Mouse (Mus musculus): ENCODE measurements around the gene Srl. TPM values are rescaled to one million over a fixed set of nuclear protein-coding genes. Genes with fewer than 3 reads are reported as not detected.

Srl gene
- polyA plus RNA-seq, 1 experiment from 2014 or later, result 23.2 TPM

GRCm38 (mm10) chr16:4444378-4444777, 97.2 kb downstream of the Srl start:
- Histone ChIP-seq H3K4me2 (ENCODE audit: low read depth, low read length) (no peak overlapping the region), H3K27ac (ENCODE audit: low read length) (no peak overlapping the region), H3K27me3 (ENCODE audit: control insufficient read depth, insufficient read depth, low read depth, low read length) (no peaks in the 10 kb centered on the region), H3K4me3 (ENCODE audit: low read length) (no peak overlapping the region), H3K9ac (ENCODE audit: low read length) (no peak overlapping the region), H3K4me1 (replicated peaks; ENCODE audit: control insufficient read depth, insufficient read depth, low read length) (no peaks in the 10 kb centered on the region), H3K9me3 (ENCODE audit: control insufficient read depth, low read length) (no peaks in the 10 kb centered on the region), H3K36me3 (ENCODE audit: control insufficient read depth, insufficient read depth, low read length) (no peaks in the 10 kb centered on the region)
- ATAC-seq (ENCODE audit: low read depth), result no peak
- WGBS, result 64% methylated on average over 1 of the region's 1 CpGs

GRCm38 (mm10) chr16:4439302-4440066, 102.1 kb downstream of the Srl start:
- Histone ChIP-seq H3K9me3 (ENCODE audit: control insufficient read depth, low read length) (no peaks in the 10 kb centered on the region), H3K4me2 (ENCODE audit: low read depth, low read length) (no peak overlapping the region), H3K36me3 (ENCODE audit: control insufficient read depth, insufficient read depth, low read length) (no peaks in the 10 kb centered on the region), H3K4me1 (replicated peaks; ENCODE audit: control insufficient read depth, insufficient read depth, low read length) (no peaks in the 10 kb centered on the region), H3K27ac (ENCODE audit: low read length) (no peak overlapping the region), H3K9ac (ENCODE audit: low read length) (no peak overlapping the region), H3K4me3 (ENCODE audit: low read length) (no peak overlapping the region), H3K27me3 (ENCODE audit: control insufficient read depth, insufficient read depth, low read depth, low read length) (no peaks in the 10 kb centered on the region)
- ATAC-seq (ENCODE audit: low read depth), result no peak
- WGBS, result 45% methylated on average over 10 of the region's 10 CpGs

- H3K36me3 ChIP-seq (ENCODE audit: control insufficient read depth, insufficient read depth, low read length), result no peaks in the 10 kb centered on the region
- H3K4me2 ChIP-seq (ENCODE audit: low read depth, low read length), result no peak overlapping the region
- no peak overlapping the region for H3K4me3 ChIP-seq (ENCODE audit: low read length)
- 23% methylated on average over 4 of the region's 4 CpGs for whole genome bisulfite sequencing
- no peaks in the 10 kb centered on the region for H3K4me1 ChIP-seq (replicated peaks; ENCODE audit: control insufficient read depth, insufficient read depth, low read length)
- no peaks in the 10 kb centered on the region for H3K9me3 ChIP-seq (ENCODE audit: control insufficient read depth, low read length)
- no peaks in the 10 kb centered on the region for H3K27me3 ChIP-seq (ENCODE audit: control insufficient read depth, insufficient read depth, low read depth, low read length)
- ATAC-seq (ENCODE audit: low read depth), result peak; percentile 54
- H3K27ac ChIP-seq (ENCODE audit: low read length), result no peak overlapping the region
- no peak overlapping the region for H3K9ac ChIP-seq (ENCODE audit: low read length)
Observed at GRCm38 (mm10) chr16:4436738-4437137, 104.9 kb downstream of the Srl start.

- Histone ChIP-seq H3K9me3 (ENCODE audit: control insufficient read depth, low read length) (no peaks in the 10 kb centered on the region), H3K36me3 (ENCODE audit: control insufficient read depth, insufficient read depth, low read length) (no peaks in the 10 kb centered on the region), H3K27me3 (ENCODE audit: control insufficient read depth, insufficient read depth, low read depth, low read length) (no peaks in the 10 kb centered on the region), H3K27ac (ENCODE audit: low read length) (no peak overlapping the region), H3K9ac (ENCODE audit: low read length) (no peak overlapping the region), H3K4me3 (ENCODE audit: low read length) (no peak overlapping the region), H3K4me1 (replicated peaks; ENCODE audit: control insufficient read depth, insufficient read depth, low read length) (no peaks in the 10 kb centered on the region), H3K4me2 (ENCODE audit: low read depth, low read length) (no peak overlapping the region)
- 84% methylated on average over 2 of the region's 2 CpGs for WGBS
- ATAC-seq (ENCODE audit: low read depth), result no peak
Observed at GRCm38 (mm10) chr16:4435371-4435770, 106.2 kb downstream of the Srl start.

DNA sequence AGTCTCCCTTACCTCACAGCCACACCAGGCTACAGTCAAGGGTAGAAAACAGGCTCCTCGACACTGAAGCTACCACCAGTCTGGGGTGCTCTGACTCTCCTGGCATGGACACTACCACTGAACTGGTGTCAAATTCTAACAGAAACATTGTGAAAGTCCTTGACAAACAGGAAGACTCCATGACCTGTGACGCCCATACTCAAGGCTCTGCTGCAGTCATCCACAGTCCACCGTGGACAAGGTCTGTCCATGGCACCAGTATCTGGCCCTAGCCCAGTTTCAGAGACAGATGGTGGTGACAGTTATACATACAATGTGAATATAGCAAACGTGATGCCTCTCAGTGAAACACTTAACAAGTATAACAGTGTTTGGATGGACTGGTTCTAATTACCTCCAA, 109.8 kb downstream of the Srl start:
- Histone ChIP-seq H3K36me3 (ENCODE audit: control insufficient read depth, insufficient read depth, low read length) (no peaks in the 10 kb centered on the region), H3K9me3 (ENCODE audit: control insufficient read depth, low read length) (no peaks in the 10 kb centered on the region), H3K4me3 (ENCODE audit: low read length) (no peak overlapping the region), H3K4me1 (replicated peaks; ENCODE audit: control insufficient read depth, insufficient read depth, low read length) (no peaks in the 10 kb centered on the region), H3K4me2 (ENCODE audit: low read depth, low read length) (no peak overlapping the region), H3K9ac (ENCODE audit: low read length) (no peak overlapping the region), H3K27me3 (ENCODE audit: control insufficient read depth, insufficient read depth, low read depth, low read length) (no peaks in the 10 kb centered on the region), H3K27ac (ENCODE audit: low read length) (no peak overlapping the region)
- ATAC-seq (ENCODE audit: low read depth), result no peak
- 61% methylated on average over 4 of the region's 4 CpGs for WGBS

- no peaks in the 10 kb centered on the region for H3K4me1 ChIP-seq (replicated peaks; ENCODE audit: control insufficient read depth, insufficient read depth, low read length)
- H3K27me3 ChIP-seq (ENCODE audit: control insufficient read depth, insufficient read depth, low read depth, low read length), result no peaks in the 10 kb centered on the region
- H3K36me3 ChIP-seq (ENCODE audit: control insufficient read depth, insufficient read depth, low read length), result no peaks in the 10 kb centered on the region
- no peaks in the 10 kb centered on the region for H3K9me3 ChIP-seq (ENCODE audit: control insufficient read depth, low read length)
- 85% methylated on average over 3 of the region's 3 CpGs for WGBS
- no peak overlapping the region for H3K27ac ChIP-seq (ENCODE audit: low read length)
- H3K4me2 ChIP-seq (ENCODE audit: low read depth, low read length), result no peak overlapping the region
- ATAC-seq (ENCODE audit: low read depth), result no peak
- no peak overlapping the region for H3K9ac ChIP-seq (ENCODE audit: low read length)
- no peak overlapping the region for H3K4me3 ChIP-seq (ENCODE audit: low read length)
Observed at GRCm38 (mm10) chr16:4431013-4431412, 110.6 kb downstream of the Srl start.

GRCm38 (mm10) chr16:4430232-4430631, 111.4 kb downstream of the Srl start:
- 74% methylated on average over 5 of the region's 5 CpGs for WGBS
- no peak for ATAC-seq (ENCODE audit: low read depth)

More at GRCm38 (mm10) chr16:4430232-4430631, 111.4 kb downstream of the Srl start:
- H3K36me3 ChIP-seq (ENCODE audit: control insufficient read depth, insufficient read depth, low read length), result no peaks in the 10 kb centered on the region
- H3K4me3 ChIP-seq (ENCODE audit: low read length), result no peak overlapping the region
- H3K27ac ChIP-seq (ENCODE audit: low read length), result no peak overlapping the region
- H3K27me3 ChIP-seq (ENCODE audit: control insufficient read depth, insufficient read depth, low read depth, low read length), result no peaks in the 10 kb centered on the region
- no peaks in the 10 kb centered on the region for H3K9me3 ChIP-seq (ENCODE audit: control insufficient read depth, low read length)
- H3K4me1 ChIP-seq (replicated peaks; ENCODE audit: control insufficient read depth, insufficient read depth, low read length), result no peaks in the 10 kb centered on the region
- no peak overlapping the region for H3K4me2 ChIP-seq (ENCODE audit: low read depth, low read length)
- H3K9ac ChIP-seq (ENCODE audit: low read length), result no peak overlapping the region

Other genes starting within 250 kb of the Srl start
- 1.4 and 1.5 TPM in 2 replicates for gene Adcy9, start 121.3 kb downstream of the Srl start, polyA plus RNA-seq (2015; fragmentation: Nextera tagmentation; extraction: Ambion mirVana)
- 13.2 and 15.5 TPM in 2 replicates for gene Tfap4, start 18.0 kb upstream of the Srl start, polyA plus RNA-seq (2015; fragmentation: Nextera tagmentation; extraction: Ambion mirVana)
- gene Glis2, start 52.9 kb upstream of the Srl start, polyA plus RNA-seq (2015; fragmentation: Nextera tagmentation; extraction: Ambion mirVana), result 21.3 and 23.7 TPM in 2 replicates
- gene Pam16, start 83.2 kb upstream of the Srl start, polyA plus RNA-seq (2015; fragmentation: Nextera tagmentation; extraction: Ambion mirVana), result 89.9 and 96.2 TPM in 2 replicates
- gene Vasn, start 98.1 kb upstream of the Srl start, polyA plus RNA-seq (2015; fragmentation: Nextera tagmentation; extraction: Ambion mirVana), result 28.5 and 30.4 TPM in 2 replicates
- gene Dnaja3, start 98.2 kb upstream of the Srl start, polyA plus RNA-seq (2015; fragmentation: Nextera tagmentation; extraction: Ambion mirVana), result 61.3 and 61.9 TPM in 2 replicates
- gene Coro7, start 138.0 kb upstream of the Srl start, polyA plus RNA-seq (2015; fragmentation: Nextera tagmentation; extraction: Ambion mirVana), result 15.9 and 18.3 TPM in 2 replicates
- gene Nmral1, start 177.5 kb upstream of the Srl start, polyA plus RNA-seq (2015; fragmentation: Nextera tagmentation; extraction: Ambion mirVana), result 60.6 and 62.5 TPM in 2 replicates
- gene Hmox2, start 184.5 kb upstream of the Srl start, polyA plus RNA-seq (2015; fragmentation: Nextera tagmentation; extraction: Ambion mirVana), result 110 and 114 TPM in 2 replicates
- 90.4 and 93.4 TPM in 2 replicates for gene Cdip1, start 248.5 kb upstream of the Srl start, polyA plus RNA-seq (2015; fragmentation: Nextera tagmentation; extraction: Ambion mirVana)